Mouse (Mus musculus): ENCODE results near the gene Srrm3.

Srrm3 gene

DNA sequence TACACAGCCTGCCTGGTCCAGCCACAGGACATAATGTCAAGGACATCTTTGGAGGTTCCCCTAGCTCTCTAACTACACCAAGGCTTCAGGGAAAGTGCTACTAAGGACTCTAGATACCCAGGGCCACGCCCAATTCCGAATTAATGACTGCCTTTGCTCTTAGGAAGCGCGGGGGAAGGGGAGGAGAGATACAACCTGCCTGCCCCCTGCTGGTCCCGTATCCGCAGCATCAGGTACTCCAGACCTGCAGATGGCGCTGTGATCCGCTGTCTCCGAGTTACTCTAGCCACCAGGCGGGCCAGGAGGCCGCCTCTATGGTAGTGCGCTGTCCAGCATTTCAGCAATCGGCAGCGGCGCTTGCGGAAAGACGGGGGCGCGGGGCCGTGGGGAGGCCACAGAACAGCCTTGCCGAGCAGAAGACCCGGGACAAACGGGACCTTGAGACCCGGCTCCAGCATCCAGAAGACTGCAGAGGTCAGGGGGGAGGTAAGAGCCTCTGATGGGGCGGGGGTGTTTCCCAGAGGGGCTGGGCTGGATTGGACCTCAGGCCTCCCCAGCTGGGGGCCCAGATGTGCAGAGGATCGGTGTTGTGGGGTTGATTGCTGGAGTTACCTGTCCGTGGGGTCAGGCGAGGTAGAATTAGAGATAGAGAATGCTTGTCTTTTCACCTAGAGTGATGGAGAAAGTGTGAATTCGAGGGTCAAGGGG is at the start of gene Srrm3:
Gene Srrm3, plus strand, starts transcription at position 336 of the 708 bp plus-strand sequence.
- DNase-seq (ENCODE audit: low spot score in 2 of 2): peak; percentile 84 to 89

DNA sequence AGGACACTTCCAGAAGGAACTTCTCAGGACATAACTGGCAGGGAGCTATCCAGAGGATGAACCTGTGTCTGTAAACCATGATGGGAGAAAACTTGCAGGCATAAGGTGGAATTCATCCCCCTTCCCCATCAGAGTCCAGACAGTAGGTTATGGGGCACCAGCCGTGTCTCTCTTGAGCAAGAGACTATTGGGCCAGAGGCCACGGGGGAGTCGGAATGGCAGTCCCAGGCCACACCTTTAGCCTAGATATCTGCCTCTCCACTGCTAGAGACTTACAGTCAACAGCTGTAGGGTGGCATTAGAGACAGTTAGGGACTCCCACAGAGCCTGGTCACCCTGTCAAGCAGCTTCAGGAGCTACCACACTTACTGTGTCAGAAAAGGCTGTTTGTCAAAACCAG is 44.8 kb upstream of the Srrm3 start:
- peak in 1 of 2 experiments; percentile 48 for DNase-seq (ENCODE audit: low spot score in 2 of 2)

GRCm38 (mm10) chr5:135763526-135763925 is 43.2 kb upstream of the Srrm3 start:
- peak; percentile 51 to 65 for DNase-seq (ENCODE audit: low spot score in 2 of 2)

- no peak for DNase-seq (ENCODE audit: low spot score in 2 of 2)
These were observed 41.7 kb upstream of the Srrm3 start for GRCm38 (mm10) chr5:135764971-135765370.

GRCm38 (mm10) chr5:135772519-135772918 is 34.2 kb upstream of the Srrm3 start:
- DNase-seq (ENCODE audit: low spot score in 2 of 2): no peak

- DNase-seq (ENCODE audit: low spot score in 2 of 2): no peak
These were observed 30.1 kb upstream of the Srrm3 start for GRCm38 (mm10) chr5:135776546-135776945.

GRCm38 (mm10) chr5:135777796-135778470 is 28.8 kb upstream of the Srrm3 start, which contains the start of gene Styxl1:
Gene Styxl1 (minus strand): TSS chr5:135778385.
- DNase-seq (ENCODE audit: low spot score in 2 of 2): no peak

DNA sequence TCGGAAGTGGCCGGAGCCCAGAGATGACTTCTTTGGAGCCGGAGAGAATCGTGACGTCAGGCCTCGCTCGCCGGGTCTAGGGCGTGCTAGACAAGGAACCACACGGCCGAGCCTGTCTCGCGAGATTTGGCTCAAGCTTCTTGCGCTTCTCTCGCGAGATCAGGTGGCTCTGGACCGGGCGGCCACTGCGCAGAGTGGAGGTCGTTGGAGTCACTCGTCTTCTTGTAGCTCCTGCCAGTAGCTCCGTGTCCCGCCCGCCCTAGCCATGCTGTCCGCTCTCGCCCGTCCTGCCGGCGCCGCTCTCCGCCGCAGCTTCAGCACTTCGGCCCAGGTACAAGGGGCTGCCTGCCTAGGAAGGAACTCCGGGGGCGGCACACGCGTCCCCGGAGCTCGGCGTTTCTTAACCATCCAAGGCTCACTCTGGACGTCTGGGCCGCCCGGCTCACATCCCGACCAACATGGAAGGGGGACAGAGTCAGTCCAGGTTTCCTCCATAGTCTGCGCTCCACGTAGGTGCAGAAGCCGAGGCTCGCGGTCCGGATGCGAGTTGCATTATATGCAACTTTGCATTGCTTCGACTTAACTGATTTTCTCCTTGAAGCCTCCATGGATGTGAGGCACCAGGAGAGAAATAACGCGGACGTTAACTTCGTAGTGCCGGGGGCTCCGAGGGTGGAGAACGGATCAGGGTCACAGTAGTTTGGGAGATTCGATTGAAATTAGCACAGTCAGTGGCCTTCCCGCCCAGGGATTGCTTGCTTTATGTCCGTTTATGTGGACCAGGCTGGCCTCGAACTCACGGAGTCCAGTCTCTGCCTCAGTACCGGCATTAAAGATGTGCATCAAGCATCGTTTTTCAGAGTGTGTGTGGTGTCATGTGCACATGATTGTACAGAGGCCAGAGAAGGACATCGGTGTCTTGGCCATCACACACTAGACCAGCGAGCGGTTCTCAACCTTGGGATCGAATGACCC is 27.9 kb upstream of the Srrm3 start, which contains the start of gene Mdh2:
Gene Mdh2, plus strand, starts transcription at position 10 of the 975 bp plus-strand sequence.
- DNase-seq (ENCODE audit: low spot score in 2 of 2): peak; percentile 98 to 100

- DNase-seq (ENCODE audit: low spot score in 2 of 2): no peak
These were observed 26.4 kb upstream of the Srrm3 start for GRCm38 (mm10) chr5:135780331-135780730.

DNA sequence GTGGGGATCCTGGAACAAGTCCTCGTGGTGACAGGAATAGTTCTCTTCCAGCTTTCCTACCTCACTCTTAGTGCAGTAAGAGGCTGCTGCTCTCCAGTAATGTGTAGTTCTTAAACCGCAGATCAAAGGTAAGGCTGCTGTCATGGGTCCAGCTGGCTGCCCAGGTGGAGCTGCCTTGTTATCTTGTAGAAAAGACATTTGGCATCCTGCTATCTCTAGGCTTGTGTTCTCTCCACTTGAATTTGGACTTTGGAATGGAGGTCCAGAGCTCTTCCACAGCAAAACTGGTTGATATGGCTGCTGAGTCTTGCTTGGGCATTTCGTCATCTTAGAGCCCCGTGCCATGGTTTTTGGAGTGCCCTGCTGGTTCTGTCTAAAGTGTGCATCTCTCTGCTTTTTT is 23.8 kb upstream of the Srrm3 start:
- DNase-seq (ENCODE audit: low spot score in 2 of 2): no peak

GRCm38 (mm10) chr5:135793996-135794858 is 12.5 kb upstream of the Srrm3 start:
- DNase-seq (ENCODE audit: low spot score in 2 of 2): peak; percentile 81 to 84

DNA sequence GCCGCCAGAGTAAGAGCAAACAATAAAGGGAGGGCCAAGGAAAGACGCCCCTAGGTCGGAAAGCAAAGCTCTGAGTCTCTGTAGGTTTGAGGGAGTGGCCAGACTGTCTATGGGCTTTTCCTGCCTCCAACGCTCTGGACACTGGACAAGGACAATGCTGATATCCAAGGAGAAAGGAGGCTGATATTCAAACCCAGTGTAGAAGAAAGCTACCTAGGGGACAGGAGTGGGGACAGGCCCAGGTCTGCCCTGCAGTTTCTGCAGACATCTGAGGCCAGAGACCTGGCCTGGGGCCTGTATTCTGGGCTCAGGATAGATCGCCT is 11.9 kb upstream of the Srrm3 start:
- DNase-seq (ENCODE audit: low spot score in 2 of 2): no peak

GRCm38 (mm10) chr5:135799746-135800145 is 6.9 kb upstream of the Srrm3 start:
- no peak for DNase-seq (ENCODE audit: low spot score in 2 of 2)

GRCm38 (mm10) chr5:135800927-135801326 is 5.8 kb upstream of the Srrm3 start:
- DNase-seq (ENCODE audit: low spot score in 2 of 2): no peak

- DNase-seq (ENCODE audit: low spot score in 2 of 2): no peak
These were observed 4.0 kb upstream of the Srrm3 start for GRCm38 (mm10) chr5:135802641-135803040.

- DNase-seq (ENCODE audit: low spot score in 2 of 2): no peak
These were observed 3.6 kb upstream of the Srrm3 start for GRCm38 (mm10) chr5:135803135-135803534.

DNA sequence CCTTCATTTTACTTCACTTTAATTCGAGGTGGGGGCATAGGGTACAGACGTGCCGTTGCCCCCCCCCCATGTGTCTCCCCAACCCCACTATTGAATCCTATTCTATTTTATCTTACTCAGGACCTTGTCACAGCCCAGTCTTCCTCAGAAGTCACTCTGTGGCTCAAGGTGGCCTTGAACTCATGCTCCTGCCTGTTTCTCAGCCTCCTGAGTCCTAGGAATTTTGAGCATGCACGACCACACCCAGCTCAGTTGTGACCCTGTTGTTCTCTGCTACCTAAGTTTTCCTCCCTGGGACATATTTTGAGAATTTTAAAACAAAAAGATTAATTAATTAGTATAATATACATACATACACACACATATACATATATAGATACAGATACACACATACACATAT is 3.0 kb upstream of the Srrm3 start:
- no peak for DNase-seq (ENCODE audit: low spot score in 2 of 2)

GRCm38 (mm10) chr5:135804735-135805134 is 2.0 kb upstream of the Srrm3 start:
- DNase-seq (ENCODE audit: low spot score in 2 of 2): no peak

DNA sequence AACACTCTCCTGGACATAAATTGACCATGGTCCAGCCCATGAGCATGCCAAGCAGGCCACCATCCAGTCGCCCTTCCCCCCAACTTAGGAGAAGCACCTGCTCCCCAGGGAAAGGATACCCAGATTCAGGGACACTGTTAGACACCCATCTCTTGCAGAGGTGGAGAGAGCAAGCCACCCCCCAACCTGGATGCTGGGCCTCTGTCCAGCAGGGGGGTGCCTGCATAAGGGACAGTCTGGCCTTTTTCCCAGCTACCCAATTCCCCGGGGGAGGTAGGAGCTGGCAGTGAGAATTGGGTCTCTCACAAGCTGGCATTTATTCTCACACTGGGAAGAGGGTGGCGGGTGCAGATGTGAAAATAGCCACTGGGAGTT is 560 bp downstream of the Srrm3 start:
- no peak for DNase-seq (ENCODE audit: low spot score in 2 of 2)

DNA sequence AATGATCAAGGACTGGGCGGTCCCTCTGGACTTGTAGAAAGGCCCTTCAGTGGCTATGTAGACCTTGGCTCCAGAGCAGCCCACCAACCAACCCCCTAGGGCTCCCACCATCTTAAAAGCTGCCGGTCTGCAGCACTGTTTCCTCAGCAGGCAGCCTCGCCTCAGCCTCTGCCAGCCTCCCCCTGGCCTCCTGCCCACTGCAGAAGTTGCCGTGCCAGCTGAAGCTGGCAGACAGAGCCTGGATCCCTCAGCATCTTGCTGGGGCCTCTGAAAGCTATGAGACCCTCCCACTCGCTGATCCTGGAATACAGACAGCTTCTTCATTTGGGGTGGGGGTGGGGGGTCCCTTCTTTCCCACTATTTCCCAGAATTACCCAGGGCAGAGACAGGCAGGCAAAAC is 6.3 kb downstream of the Srrm3 start:
- no peak for DNase-seq (ENCODE audit: low spot score in 2 of 2)

GRCm38 (mm10) chr5:135818491-135818890 is 11.8 kb downstream of the Srrm3 start:
- DNase-seq (ENCODE audit: low spot score in 2 of 2): no peak

All from urinary bladder, postnatal 36 days (tissue).